Comparison of ENCODE assay signal across 25 mouse cellular contexts in genomic region chr9:83283249-83283648, GRCm38 (mm10).
A peak's percentile ranks its signal among the peaks of the same experiment; 100 is the strongest.
DNase-seq lines count a peak whose midpoint lies in the region; ATAC-seq and TF ChIP-seq lines count a peak whose summit lies in the region.
"Had no signal": no experiment of that assay in that cellular context is flagged by ENCODE, and none has a peak within 500 bp of the region (broad histone marks: within the 10 kb centered on the region; RNA-seq: fewer than 3 reads in every experiment).

No protein-coding gene starts in this region.

- H3K4me1 ChIP-seq in intestine, embryonic 15.5 days (replicated peaks) = no peaks in the 10 kb centered on the region
- H3K4me1 ChIP-seq in intestine, postnatal 0 days (replicated peaks; ENCODE audit: control insufficient read depth, insufficient read depth, low read length) = no peaks in the 10 kb centered on the region
- H3K4me1 ChIP-seq in limb, embryonic 12.5 days (replicated peaks) = peaks cover 14% of the 10 kb centered on the region
- H3K4me1 ChIP-seq in limb, embryonic 10.5 days = peaks cover under 1% of the 10 kb centered on the region; the same call in 1 of the 2 replicates
- H3K4me1 ChIP-seq in limb, embryonic 15.5 days = peaks cover 10% of the 10 kb centered on the region; the same call in 1 of the 2 replicates
- H3K4me1 ChIP-seq: hindbrain, embryonic 10.5 days; hindbrain, embryonic 15.5 days; lung, embryonic 15.5 days; midbrain, embryonic 12.5 days; neural tube, embryonic 13.5 days had no signal

- no peak overlapping the region for H3K9ac ChIP-seq in intestine, embryonic 15.5 days
- no peak overlapping the region for H3K9ac ChIP-seq in intestine, postnatal 0 days (ENCODE audit: low read depth, low read length)
- H3K9ac ChIP-seq in limb, embryonic 12.5 days (replicated peaks) = no peak overlapping the region
- no peak overlapping the region for H3K9ac ChIP-seq in limb, embryonic 15.5 days
- H3K9ac ChIP-seq: hindbrain, embryonic 15.5 days; liver, embryonic 14.5 days; lung, embryonic 15.5 days; midbrain, embryonic 12.5 days; neural tube, embryonic 13.5 days had no signal

- H3K4me2 ChIP-seq in intestine, embryonic 15.5 days (replicated peaks) = no peak overlapping the region
- H3K4me2 ChIP-seq in intestine, postnatal 0 days (replicated peaks; ENCODE audit: low read depth) = no peak overlapping the region
- no peak overlapping the region for H3K4me2 ChIP-seq in limb, embryonic 12.5 days
- no peak overlapping the region for H3K4me2 ChIP-seq in limb, embryonic 15.5 days
- H3K4me2 ChIP-seq: hindbrain, embryonic 15.5 days; lung, embryonic 15.5 days; midbrain, embryonic 12.5 days; neural tube, embryonic 13.5 days had no signal

- no peaks in the 10 kb centered on the region for H3K36me3 ChIP-seq in intestine, embryonic 15.5 days
- H3K36me3 ChIP-seq in intestine, postnatal 0 days (ENCODE audit: control insufficient read depth, insufficient read depth) = no peaks in the 10 kb centered on the region
- no peaks in the 10 kb centered on the region for H3K36me3 ChIP-seq in limb, embryonic 12.5 days
- no peaks in the 10 kb centered on the region for H3K36me3 ChIP-seq in limb, embryonic 10.5 days
- no peaks in the 10 kb centered on the region for H3K36me3 ChIP-seq in limb, embryonic 15.5 days
- H3K36me3 ChIP-seq: G1E; hindbrain, embryonic 10.5 days; hindbrain, embryonic 15.5 days; lung, embryonic 15.5 days; midbrain, embryonic 12.5 days; neural tube, embryonic 13.5 days had no signal

- H3K27ac ChIP-seq in intestine, embryonic 15.5 days = no peak overlapping the region
- no peak overlapping the region for H3K27ac ChIP-seq in intestine, postnatal 0 days (ENCODE audit: low read depth, low read length)
- peak overlapping the region; percentile 72 for H3K27ac ChIP-seq in limb, embryonic 12.5 days
- no peak overlapping the region for H3K27ac ChIP-seq in limb, embryonic 10.5 days
- H3K27ac ChIP-seq in limb, embryonic 15.5 days = peak overlapping the region; percentile 51
- H3K27ac ChIP-seq: hindbrain, embryonic 10.5 days; hindbrain, embryonic 15.5 days; liver, embryonic 14.5 days; lung, embryonic 15.5 days; midbrain, embryonic 12.5 days; neural tube, embryonic 13.5 days had no signal

- H3K9me3 ChIP-seq in intestine, embryonic 15.5 days = no peaks in the 10 kb centered on the region
- H3K9me3 ChIP-seq in intestine, postnatal 0 days (ENCODE audit: control insufficient read depth) = no peaks in the 10 kb centered on the region
- no peaks in the 10 kb centered on the region for H3K9me3 ChIP-seq in limb, embryonic 12.5 days
- H3K9me3 ChIP-seq in limb, embryonic 10.5 days (replicated peaks) = no peaks in the 10 kb centered on the region
- no peaks in the 10 kb centered on the region for H3K9me3 ChIP-seq in limb, embryonic 15.5 days
- H3K9me3 ChIP-seq: G1E; hindbrain, embryonic 10.5 days; hindbrain, embryonic 15.5 days; lung, embryonic 15.5 days; midbrain, embryonic 12.5 days; neural tube, embryonic 13.5 days had no signal

- TF ChIP-seq CTCF in intestine, postnatal 0 days (IDR thresholded peaks at IDR 0.05; ENCODE audit: low read depth) = no peak

- H3K4me3 ChIP-seq in intestine, embryonic 15.5 days (replicated peaks) = no peak overlapping the region
- H3K4me3 ChIP-seq in intestine, postnatal 0 days (ENCODE audit: low read depth, low read length) = no peak overlapping the region
- H3K4me3 ChIP-seq in limb, embryonic 12.5 days (replicated peaks) = no peak overlapping the region
- no peak overlapping the region for H3K4me3 ChIP-seq in limb, embryonic 10.5 days
- H3K4me3 ChIP-seq in limb, embryonic 15.5 days = no peak overlapping the region
- H3K4me3 ChIP-seq: erythroblast, embryonic 14.5 days; hindbrain, embryonic 10.5 days; hindbrain, embryonic 15.5 days; lung, embryonic 15.5 days; midbrain, embryonic 12.5 days; neural tube, embryonic 13.5 days had no signal

- no peaks in the 10 kb centered on the region for H3K27me3 ChIP-seq in intestine, embryonic 15.5 days (replicated peaks)
- H3K27me3 ChIP-seq in intestine, postnatal 0 days (replicated peaks; ENCODE audit: control insufficient read depth, insufficient read depth, low read length) = no peaks in the 10 kb centered on the region
- no peaks in the 10 kb centered on the region for H3K27me3 ChIP-seq in limb, embryonic 12.5 days
- no peaks in the 10 kb centered on the region for H3K27me3 ChIP-seq in limb, embryonic 10.5 days (ENCODE audit: low read depth, poor library complexity, severe bottlenecking)
- no peaks in the 10 kb centered on the region for H3K27me3 ChIP-seq in limb, embryonic 15.5 days
- H3K27me3 ChIP-seq: hindbrain, embryonic 15.5 days; lung, embryonic 15.5 days; midbrain, embryonic 12.5 days; neural tube, embryonic 13.5 days had no signal

- 49% methylated on average over 8 of the region's 8 CpGs for WGBS in intestine, embryonic 15.5 days
- 52% methylated on average over 8 of the region's 8 CpGs for WGBS in intestine, postnatal 0 days
- 50% methylated on average over 8 of the region's 8 CpGs for WGBS in limb, embryonic 12.5 days
- WGBS in limb, embryonic 10.5 days = 86% methylated on average over 8 of the region's 8 CpGs
- WGBS in limb, embryonic 15.5 days = 23% methylated on average over 8 of the region's 8 CpGs

- DNase-seq in limb, embryonic 10.5 days (ENCODE audit: low spot score) = no peak
- DNase-seq in adipocyte (ENCODE audit: low spot score) = peak; percentile 19
- DNase-seq in c-Kit-positive CD71-positive TER-119-positive erythroid progenitor cells, embryonic 14.5 days (ENCODE audit: low spot score) = no peak
- DNase-seq: adrenal gland, postnatal 10 days; cerebellum, adult 11-12 months; cerebellum, postnatal 10 days; gastrocnemius, postnatal 10 days; heart, postnatal 14 days; layer of hippocampus, adult 9-11 months; right cerebral cortex, postnatal 4 days; thymus, postnatal 14 days had no signal

- 0 out of 2 replicates have a peak, but pooled peaks have one; percentile 28 for ATAC-seq in intestine, embryonic 15.5 days
- ATAC-seq in intestine, postnatal 0 days = no peak
- peak; percentile 52; the same call in 1 of the 2 replicates for ATAC-seq in limb, embryonic 12.5 days (ENCODE audit: insufficient number of reproducible peaks, insufficient read depth, low FRiP score, low TSS enrichment, low read depth)
- ATAC-seq in limb, embryonic 15.5 days (ENCODE audit: insufficient number of reproducible peaks, low FRiP score, low TSS enrichment, low read depth) = peak; percentile 44; the same call in 1 of the 2 replicates
- ATAC-seq: forebrain, embryonic 16.5 days; inflammation-experienced regulatory T-cells, adult 6 months had no signal

Comparison
In these comparisons a context has a peak if more than half of its experiments do, and no peak if none do; other contexts are left out.
1. H3K27ac ChIP-seq: peak in limb, embryonic 12.5 days (single experiment) and limb, embryonic 15.5 days (single experiment); none in intestine, embryonic 15.5 days (single experiment), intestine, postnatal 0 days (single experiment) and limb, embryonic 10.5 days (single experiment).